Mouse (Mus musculus) ovary, adult 2 months (tissue): ENCODE data around the gene Hif1an. TPM values are rescaled to one million over a fixed set of nuclear protein-coding genes. Genes with fewer than 3 reads are reported as not detected.

Experiments
- polyA plus RNA-seq: library from polyadenylated mRNA; depleted of rRNA; stranded (reverse); fragments of >200 nt; gene quantifications from 2 replicates; pipeline ENCODE4 v1.2.3, GENCODE M21; 2012; rRNA removed

Hif1an gene
- polyA plus RNA-seq, result 18.9 and 20.0 TPM in 2 replicates

GRCm38 (mm10) chr19:44562652-44563206 lies at the start of gene Hif1an:
Gene Hif1an (plus strand): TSS chr19:44562850.

GRCm38 (mm10) chr19:44545321-44546041 lies 17.2 kb upstream of the Hif1an start, which contains the start of gene Sec31b:
Gene Sec31b (minus strand): TSS chr19:44545864.

GRCm38 (mm10) chr19:44552731-44553130 lies 9.9 kb upstream of the Hif1an start, which contains the start of gene Gm20538:
Gene Gm20538 (minus strand): TSS chr19:44552831.

GRCm38 (mm10) chr19:44554861-44555590 lies 7.6 kb upstream of the Hif1an start, which contains the start of gene Ndufb8:
Gene Ndufb8 (minus strand): TSS chr19:44555440.

Other genes starting within 250 kb of the Hif1an start
- 0.41 and 0.50 TPM in 2 replicates for gene Scd4, start 229.8 kb upstream of the Hif1an start, polyA plus RNA-seq
- 573 and 655 TPM in 2 replicates for gene Scd1, start 155.0 kb upstream of the Hif1an start, polyA plus RNA-seq
- 0.19 TPM in 1 of 2 replicates, not detected in the other for gene Wnt8b, start 69.4 kb upstream of the Hif1an start, polyA plus RNA-seq
- 15.8 and 17.2 TPM in 2 replicates for gene Sec31b, start 17.0 kb upstream of the Hif1an start, polyA plus RNA-seq
- not detected in 2 replicates for gene Gm20538, start 10.0 kb upstream of the Hif1an start, polyA plus RNA-seq
- gene Ndufb8, start 7.4 kb upstream of the Hif1an start, polyA plus RNA-seq, result 720 and 836 TPM in 2 replicates
- 6.1 and 7.1 TPM in 2 replicates for gene Pax2, start 193.2 kb downstream of the Hif1an start, polyA plus RNA-seq